Mouse (Mus musculus): ENCODE data around the gene Trim44.

Trim44 gene

GRCm38 (mm10) chr2:102290041-102290440, 117.6 kb downstream of the Trim44 start:
- peak; percentile 47 for DNase-seq (ENCODE audit: low spot score)

- DNase-seq (ENCODE audit: low spot score) = no peak
These were observed 119.0 kb downstream of the Trim44 start for GRCm38 (mm10) chr2:102288676-102289075.

GRCm38 (mm10) chr2:102287369-102287768, 120.3 kb downstream of the Trim44 start:
- DNase-seq (ENCODE audit: low spot score) = no peak

GRCm38 (mm10) chr2:102282081-102282480, 125.5 kb downstream of the Trim44 start:
- no peak for DNase-seq (ENCODE audit: low spot score)

GRCm38 (mm10) chr2:102279779-102280178, 127.8 kb downstream of the Trim44 start:
- no peak for DNase-seq (ENCODE audit: low spot score)

- no peak for DNase-seq (ENCODE audit: low spot score)
These were observed 129.7 kb downstream of the Trim44 start for GRCm38 (mm10) chr2:102277946-102278345.

GRCm38 (mm10) chr2:102273280-102273679, 134.3 kb downstream of the Trim44 start:
- DNase-seq (ENCODE audit: low spot score) = no peak

GRCm38 (mm10) chr2:102267582-102268339, 139.9 kb downstream of the Trim44 start:
- DNase-seq (ENCODE audit: low spot score) = no peak

GRCm38 (mm10) chr2:102266911-102267310, 140.7 kb downstream of the Trim44 start:
- DNase-seq (ENCODE audit: low spot score) = no peak

GRCm38 (mm10) chr2:102259139-102259538, 148.5 kb downstream of the Trim44 start:
- DNase-seq (ENCODE audit: low spot score) = no peak

GRCm38 (mm10) chr2:102258682-102259081, 148.9 kb downstream of the Trim44 start:
- no peak for DNase-seq (ENCODE audit: low spot score)

GRCm38 (mm10) chr2:102257964-102258605, 149.5 kb downstream of the Trim44 start:
- no peak for DNase-seq (ENCODE audit: low spot score)

GRCm38 (mm10) chr2:102256591-102257335, 150.9 kb downstream of the Trim44 start:
- DNase-seq (ENCODE audit: low spot score) = no peak

- no peak for DNase-seq (ENCODE audit: low spot score)
These were observed 151.5 kb downstream of the Trim44 start for GRCm38 (mm10) chr2:102256100-102256499.

GRCm38 (mm10) chr2:102253204-102253603, 154.4 kb downstream of the Trim44 start:
- no peak for DNase-seq (ENCODE audit: low spot score)

GRCm38 (mm10) chr2:102252651-102253050, 155.0 kb downstream of the Trim44 start:
- DNase-seq (ENCODE audit: low spot score) = no peak
